Mouse (Mus musculus) lung, adult 2 months (tissue): ENCODE measurements around the gene Gga3. TPM values are rescaled to one million over a fixed set of nuclear protein-coding genes. Genes with fewer than 3 reads are reported as not detected.
A peak's percentile ranks its signal among the peaks of the same experiment; 100 is the strongest.

Source experiments
- DNase-seq: peaks from one replicate; pipeline ENCODE4 v3.0.0; 2022
- H3K4me1 ChIP-seq: fragments of 200-500 bp; 2 replicates; pipeline ENCODE4 v1.6.1; 2011; ENCODE audit warnings: low read length; ENCODE audit not compliant: control insufficient read depth, insufficient read depth
- H3K4me3 ChIP-seq: fragments of 200-500 bp; replicated peaks from 2 replicates; pipeline ENCODE3; 2011; ENCODE audit warnings: low read depth, mild to moderate bottlenecking, control low read depth, low read length; ENCODE audit errors: extremely low read depth
- CTCF ChIP-seq: fragments of 200-500 bp; IDR thresholded peaks from 2 replicates; pipeline ENCODE4 v1.5.1; 2011; ENCODE audit warnings: mild to moderate bottlenecking, low read length, control low read depth; ENCODE audit not compliant: insufficient read depth
- POLR2A ChIP-seq: fragments of 200-500 bp; IDR thresholded peaks from 2 replicates; pipeline ENCODE4 v1.6.1; 2011; ENCODE audit warnings: low read depth, mild to moderate bottlenecking, control low read depth, low read length, borderline replicate concordance; ENCODE audit errors: extremely low read depth
- WGBS: fragments of 180-500 bp; shearing (Covaris S2); methylation state at CpG from one replicate; pipeline ENCODE4 v1.1.7; 2018; 5-methylcytosine and 5-hydroxymethylcytosine counted together
- polyA plus RNA-seq: library from polyadenylated mRNA; depleted of rRNA; stranded (reverse); fragments of >200 nt; gene quantifications from 2 replicates; pipeline ENCODE4 v1.2.3, GENCODE M21; 2012

The Gga3 gene
- polyA plus RNA-seq, 1 experiment = 40.4 TPM

GRCm38 (mm10) chr11:115625877-115626276 lies 22.0 kb upstream of the Gga3 start:
- Histone ChIP-seq H3K4me1 (0 out of 2 replicates have a peak, but pooled peaks cover 2% of the 10 kb centered on the region), H3K4me3 (no peak overlapping the region)
- DNase-seq = no peak
- WGBS = 69% methylated on average over 9 of the region's 9 CpGs
- TF ChIP-seq CTCF (no peak), POLR2A (no peak)

- TF ChIP-seq CTCF (peak; percentile 44), POLR2A (no peak)
- WGBS = 71% methylated on average over 9 of the region's 9 CpGs
Measured at GRCm38 (mm10) chr11:115623487-115624070, 19.7 kb upstream of the Gga3 start.

GRCm38 (mm10) chr11:115619949-115620348 lies 16.1 kb upstream of the Gga3 start:
- DNase-seq = no peak
- 93% methylated on average over 7 of the region's 7 CpGs for WGBS
- H3K4me1 ChIP-seq = no peaks in the 10 kb centered on the region
- no peak overlapping the region for H3K4me3 ChIP-seq
- no peak for TF ChIP-seq CTCF

More at GRCm38 (mm10) chr11:115623487-115624070, 19.7 kb upstream of the Gga3 start:
- 0 out of 2 replicates have a peak, but pooled peaks cover 2% of the 10 kb centered on the region for H3K4me1 ChIP-seq
- no peak overlapping the region for H3K4me3 ChIP-seq
- no peak for DNase-seq

GRCm38 (mm10) chr11:115618732-115619516 lies 15.1 kb upstream of the Gga3 start:
- WGBS = 86% methylated on average over 16 of the region's 16 CpGs

GRCm38 (mm10) chr11:115618001-115618400 lies 14.2 kb upstream of the Gga3 start:
- WGBS = 84% methylated on average over 2 of the region's 2 CpGs
- 0 out of 2 replicates have a peak, but pooled peaks cover 3% of the 10 kb centered on the region for H3K4me1 ChIP-seq
- H3K4me3 ChIP-seq = no peak overlapping the region
- DNase-seq = no peak
- TF ChIP-seq POLR2A (no peak), CTCF (no peak)

More at GRCm38 (mm10) chr11:115618732-115619516, 15.1 kb upstream of the Gga3 start:
- H3K4me3 ChIP-seq = no peak overlapping the region
- TF ChIP-seq CTCF (no peak), POLR2A (no peak)
- DNase-seq = no peak
- no peaks in the 10 kb centered on the region for H3K4me1 ChIP-seq

- no peak for DNase-seq
- TF ChIP-seq CTCF (no peak), POLR2A (no peak)
- 85% methylated on average over 6 of the region's 6 CpGs for WGBS
- peaks cover 4% of the 10 kb centered on the region for H3K4me1 ChIP-seq
- H3K4me3 ChIP-seq = no peak overlapping the region
Measured at GRCm38 (mm10) chr11:115616893-115617292, 13.0 kb upstream of the Gga3 start.

- DNase-seq = no peak
- peaks cover 8% of the 10 kb centered on the region for H3K4me1 ChIP-seq
- no peak overlapping the region for H3K4me3 ChIP-seq
- no peak for TF ChIP-seq CTCF
- no peak for TF ChIP-seq POLR2A
- WGBS = 92% methylated on average over 7 of the region's 7 CpGs
Measured at GRCm38 (mm10) chr11:115616371-115616770, 12.5 kb upstream of the Gga3 start.

- DNase-seq = no peak
- H3K4me3 ChIP-seq = no peak overlapping the region
- peaks cover 8% of the 10 kb centered on the region for H3K4me1 ChIP-seq
- TF ChIP-seq CTCF (no peak), POLR2A (no peak)
- 79% methylated on average over 6 of the region's 6 CpGs for WGBS
Measured at GRCm38 (mm10) chr11:115615875-115616274, 12.0 kb upstream of the Gga3 start.

- no peak overlapping the region for H3K4me3 ChIP-seq
- H3K4me1 ChIP-seq = peaks cover 8% of the 10 kb centered on the region
- WGBS = 70% methylated on average over 15 of the region's 15 CpGs
- no peak for DNase-seq
- TF ChIP-seq CTCF (no peak), POLR2A (no peak)
Measured at GRCm38 (mm10) chr11:115615108-115615825, 11.4 kb upstream of the Gga3 start.
